Mouse (Mus musculus) spleen, adult 2 months (tissue): Measurements from ENCODE around the gene Plekhd1. TPM values are rescaled to one million over a fixed set of nuclear protein-coding genes. Genes with fewer than 3 reads are reported as not detected.

ENCODE experiments used
- DNase-seq, 2 experiments: peaks; one replicate each; pipeline versions ENCODE4 v3.0.0 to v3.0.0-alpha.2; 2012 to 2021; ENCODE audit warnings: low spot score in 2 of 2, low read depth in 1 of 2
- H3K27ac ChIP-seq: fragments of 200-500 bp; 2 replicates; pipeline ENCODE4 v1.5.1; 2012; ENCODE audit warnings: low read length, inconsistent platforms; ENCODE audit not compliant: insufficient read depth
- H3K27me3 ChIP-seq: fragments of 200-500 bp; 2 replicates; pipeline ENCODE4 v1.6.1; 2012; ENCODE audit warnings: mild to moderate bottlenecking, moderate library complexity, low read length, inconsistent platforms; ENCODE audit not compliant: control insufficient read depth, insufficient read depth
- H3K36me3 ChIP-seq: fragments of 200-500 bp; 2 replicates; pipeline ENCODE4 v1.6.1; 2012; ENCODE audit warnings: mild to moderate bottlenecking, low read length, inconsistent platforms; ENCODE audit not compliant: control insufficient read depth, insufficient read depth
- H3K4me1 ChIP-seq: fragments of 200-500 bp; 2 replicates; pipeline ENCODE4 v1.6.1; 2011; ENCODE audit warnings: inconsistent platforms; ENCODE audit not compliant: control insufficient read depth, insufficient read depth, insufficient read length
- H3K4me3 ChIP-seq: fragments of 200-500 bp; 2 replicates; pipeline ENCODE4 v1.5.1; 2011; ENCODE audit warnings: mild to moderate bottlenecking, inconsistent platforms; ENCODE audit not compliant: insufficient read depth, insufficient read length; ENCODE audit errors: extremely low read depth
- CTCF ChIP-seq: fragments of 200-500 bp; IDR thresholded peaks from 2 replicates; pipeline ENCODE4 v1.5.1; 2011; ENCODE audit warnings: mild to moderate bottlenecking, inconsistent platforms; ENCODE audit not compliant: insufficient read depth, insufficient read length, insufficient replicate concordance; ENCODE audit errors: extremely low read depth
- POLR2A ChIP-seq: fragments of 200-500 bp; IDR thresholded peaks from 2 replicates; pipeline ENCODE4 v1.6.1; 2011; ENCODE audit warnings: low read depth, low read length, inconsistent platforms
- WGBS: fragments of 180-500 bp; shearing (Covaris S2); methylation state at CpG from one replicate; pipeline ENCODE4 v1.1.7; 2018; 5-methylcytosine and 5-hydroxymethylcytosine counted together
- polyA plus RNA-seq: library from polyadenylated mRNA; depleted of rRNA; stranded (reverse); fragments of >200 nt; gene quantifications from 2 replicates; pipeline ENCODE4 v1.2.3, GENCODE M21; 2012; rRNA removed

Plekhd1 gene
- polyA plus RNA-seq = 0.04 and 0.06 TPM in 2 replicates

DNA sequence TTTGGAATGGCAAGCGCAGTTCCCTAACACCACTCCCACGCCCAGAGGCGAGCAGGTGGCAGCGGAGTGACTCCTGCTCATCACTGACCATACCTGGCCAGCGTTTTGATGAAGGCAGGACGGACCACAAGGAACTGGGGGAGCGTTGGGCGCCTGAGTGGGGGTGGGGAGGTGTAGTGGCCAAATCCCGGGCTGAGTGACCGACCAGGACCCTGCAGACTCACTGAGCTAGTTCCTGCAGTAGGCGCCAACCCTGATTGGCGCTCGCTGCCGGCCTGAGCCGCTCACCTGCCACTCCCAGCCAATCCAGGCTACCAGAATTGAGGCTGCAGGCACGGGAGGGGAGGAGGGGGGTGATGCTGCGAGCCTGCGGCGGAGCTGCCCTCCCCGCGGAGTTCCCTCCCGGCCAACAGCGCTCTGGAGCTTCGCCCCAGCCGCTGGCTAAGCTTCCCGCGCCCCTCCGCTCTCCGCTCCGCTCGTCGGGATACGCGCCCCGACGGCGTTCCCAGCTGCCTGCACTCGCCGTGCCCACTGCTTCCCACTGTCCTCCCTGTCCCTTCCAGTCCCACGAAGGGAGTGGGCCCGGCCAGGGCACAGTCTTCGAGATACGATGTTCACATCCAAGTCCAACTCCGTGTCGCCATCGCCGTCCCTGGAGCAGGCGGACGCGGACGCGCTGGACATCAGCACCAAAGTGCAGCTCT, at the start of gene Plekhd1:
Gene Plekhd1 (plus strand): TSS at position 323 of the 704 bp plus-strand sequence.
- no peak within 1 kb of the TSS for H3K27ac ChIP-seq
- H3K4me1 ChIP-seq = peaks cover 5% of the 10 kb centered on the region
- DNase-seq = no peak
- 11% methylated on average over 52 of the region's 52 CpGs for WGBS
- H3K4me3 ChIP-seq = no peak within 1 kb of the TSS
- TF ChIP-seq CTCF = no peak
- no peak for TF ChIP-seq POLR2A
- peaks cover 11% of the 10 kb centered on the region for H3K27me3 ChIP-seq
- H3K36me3 ChIP-seq = no peaks in the 10 kb centered on the region

- Histone ChIP-seq H3K4me3 (peak overlapping the region; percentile 88), H3K27ac (peak overlapping the region; percentile 53; the same call in 1 of the 2 replicates), H3K36me3 (peaks cover 10% of the 10 kb centered on the region), H3K27me3 (no peaks in the 10 kb centered on the region), H3K4me1 (peaks cover 10% of the 10 kb centered on the region; the same call in 1 of the 2 replicates)
- peak; percentile 41 to 43 for DNase-seq
- 1% methylated on average over 48 of the region's 48 CpGs for WGBS
- TF ChIP-seq CTCF (peak; percentile 13; the same call in 1 of the 2 replicates), POLR2A (no peak)
Measured at GRCm38 (mm10) chr12:80642725-80643692, 49.4 kb upstream of the Plekhd1 start.

GRCm38 (mm10) chr12:80643693-80644505, 48.5 kb upstream of the Plekhd1 start, which contains the start of the genes Slc39a9 and Erh:
Slc39a9 (plus strand) TSS chr12:80643883.
Erh (minus strand) TSS chr12:80644341.
- Histone ChIP-seq H3K4me3 (peak within 1 kb of the TSS; percentile 88), H3K4me1 (peaks cover 10% of the 10 kb centered on the region; the same call in 1 of the 2 replicates), H3K36me3 (peaks cover 8% of the 10 kb centered on the region; the same call in 1 of the 2 replicates), H3K27ac (peak within 1 kb of the TSS; percentile 75), H3K27me3 (no peaks in the 10 kb centered on the region)
- TF ChIP-seq CTCF (no peak), POLR2A (peak; percentile 54)
- DNase-seq = peak; percentile 91 to 94
- WGBS = under 1% methylated on average over 50 of the region's 50 CpGs

- Histone ChIP-seq H3K4me1 (peaks cover 10% of the 10 kb centered on the region; the same call in 1 of the 2 replicates), H3K4me3 (peak overlapping the region; percentile 88), H3K36me3 (peaks cover 4% of the 10 kb centered on the region; the same call in 1 of the 2 replicates), H3K27ac (peak overlapping the region; percentile 56; the same call in 1 of the 2 replicates), H3K27me3 (no peaks in the 10 kb centered on the region)
- peak in 1 of 2 experiments; percentile 5 for DNase-seq
- WGBS = 5% methylated on average over 18 of the region's 18 CpGs
- TF ChIP-seq POLR2A (no peak), CTCF (no peak)
Measured at GRCm38 (mm10) chr12:80644506-80644868, 47.9 kb upstream of the Plekhd1 start.

DNA sequence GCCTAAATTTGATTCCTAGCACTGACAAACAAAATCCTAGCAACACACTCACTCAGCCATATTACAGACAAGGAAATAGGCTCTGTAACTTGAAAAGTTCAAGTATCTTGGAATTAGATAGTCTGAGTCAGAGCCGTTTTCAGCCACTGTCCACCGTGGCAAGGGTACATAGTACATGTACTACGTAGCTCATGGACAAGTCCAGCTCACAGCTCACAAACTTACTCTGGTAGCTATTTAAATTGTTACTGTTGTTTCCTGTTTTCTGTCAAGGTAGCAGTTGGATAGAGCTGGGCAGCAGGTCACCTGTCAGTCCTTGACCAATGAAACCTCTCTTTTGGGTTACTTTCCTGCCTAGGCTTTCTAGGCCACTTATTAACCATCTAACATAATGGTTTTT, 46.0 kb upstream of the Plekhd1 start:
- no peak overlapping the region for H3K27ac ChIP-seq
- WGBS = 98% methylated on average over 3 of the region's 3 CpGs
- no peak for TF ChIP-seq POLR2A
- TF ChIP-seq CTCF = no peak
- no peaks in the 10 kb centered on the region for H3K36me3 ChIP-seq
- peaks cover 10% of the 10 kb centered on the region; the same call in 1 of the 2 replicates for H3K4me1 ChIP-seq
- no peak for DNase-seq
- H3K27me3 ChIP-seq = no peaks in the 10 kb centered on the region
- H3K4me3 ChIP-seq = no peak overlapping the region
